10 mouse cellular contexts compared by ENCODE assay signal in genomic region chrX:140979546-140979945, GRCm38 (mm10). TPM values are rescaled to one million over a fixed set of nuclear protein-coding genes. Genes with fewer than 3 reads are reported as not detected.
A peak's percentile ranks its signal among the peaks of the same experiment; 100 is the strongest.
DNase-seq lines count a peak whose midpoint lies in the region; ATAC-seq and TF ChIP-seq lines count a peak whose summit lies in the region.
"Had no signal": no experiment of that assay in that cellular context is flagged by ENCODE, and none has a peak within 500 bp of the region (broad histone marks: within the 10 kb centered on the region; RNA-seq: fewer than 3 reads in every experiment).

No protein-coding gene starts in this region.

- no peaks in the 10 kb centered on the region for H3K4me1 ChIP-seq in kidney, embryonic 14.5 days (ENCODE audit: control insufficient read depth, insufficient read depth, low read length)
- no peaks in the 10 kb centered on the region; the same call in 1 of the 2 replicates for H3K4me1 ChIP-seq in embryonic facial prominence, embryonic 12.5 days
- no peaks in the 10 kb centered on the region for H3K4me1 ChIP-seq in thymus, adult 2 months (replicated peaks; ENCODE audit: control insufficient read depth, insufficient read depth, low read length)
- no peaks in the 10 kb centered on the region for H3K4me1 ChIP-seq in hindbrain, embryonic 11.5 days (replicated peaks; ENCODE audit: control insufficient read depth, insufficient read depth, low read length)

- no peak overlapping the region for H3K9ac ChIP-seq in kidney, embryonic 14.5 days (ENCODE audit: low read depth, low read length)
- no peak overlapping the region for H3K9ac ChIP-seq in embryonic facial prominence, embryonic 12.5 days
- H3K9ac ChIP-seq in hindbrain, embryonic 11.5 days (ENCODE audit: low read depth, low read length): no peak overlapping the region
- H3K9ac ChIP-seq: heart, embryonic 15.5 days had no signal

- H3K27me3 ChIP-seq in kidney, embryonic 14.5 days (ENCODE audit: control insufficient read depth, insufficient read depth, low read length): no peaks in the 10 kb centered on the region; the same call in 1 of the 2 replicates
- peaks cover 24% of the 10 kb centered on the region; the same call in 1 of the 2 replicates for H3K27me3 ChIP-seq in embryonic facial prominence, embryonic 12.5 days
- H3K27me3 ChIP-seq in thymus, adult 2 months (ENCODE audit: control insufficient read depth, insufficient read depth, low read length): no peaks in the 10 kb centered on the region
- peaks cover 13% of the 10 kb centered on the region for H3K27me3 ChIP-seq in hindbrain, embryonic 11.5 days (ENCODE audit: control insufficient read depth, insufficient read depth, low read length)

- 72% methylated on average over 2 of the region's 2 CpGs for WGBS in kidney, embryonic 14.5 days
- 53% methylated on average over 2 of the region's 2 CpGs for WGBS in embryonic facial prominence, embryonic 12.5 days
- 40% methylated on average over 2 of the region's 2 CpGs for WGBS in thymus, adult 2 months
- 81% methylated on average over 2 of the region's 2 CpGs for WGBS in hindbrain, embryonic 11.5 days

- H3K4me3 ChIP-seq in kidney, embryonic 14.5 days (ENCODE audit: low read length): no peak overlapping the region
- no peak overlapping the region for H3K4me3 ChIP-seq in embryonic facial prominence, embryonic 12.5 days
- no peak overlapping the region for H3K4me3 ChIP-seq in thymus, adult 2 months (ENCODE audit: control insufficient read depth, insufficient read depth, low read length)
- no peak overlapping the region for H3K4me3 ChIP-seq in hindbrain, embryonic 11.5 days (ENCODE audit: low read depth, low read length)
- H3K4me3 ChIP-seq: heart, embryonic 15.5 days; megakaryocyte, embryonic 14.5 days had no signal

- no peaks in the 10 kb centered on the region for H3K36me3 ChIP-seq in kidney, embryonic 14.5 days (ENCODE audit: control insufficient read depth, insufficient read depth, low read length)
- no peaks in the 10 kb centered on the region for H3K36me3 ChIP-seq in embryonic facial prominence, embryonic 12.5 days
- H3K36me3 ChIP-seq in thymus, adult 2 months (ENCODE audit: control insufficient read depth, insufficient read depth, low read length): no peaks in the 10 kb centered on the region
- H3K36me3 ChIP-seq in hindbrain, embryonic 11.5 days (ENCODE audit: control insufficient read depth, insufficient read depth, low read length): no peaks in the 10 kb centered on the region
- H3K36me3 ChIP-seq: heart, embryonic 15.5 days had no signal

- H3K4me2 ChIP-seq in kidney, embryonic 14.5 days (replicated peaks; ENCODE audit: low read depth, low read length): no peak overlapping the region
- no peak overlapping the region for H3K4me2 ChIP-seq in embryonic facial prominence, embryonic 12.5 days (replicated peaks)
- H3K4me2 ChIP-seq in hindbrain, embryonic 11.5 days (replicated peaks; ENCODE audit: low read depth, low read length): no peak overlapping the region
- H3K4me2 ChIP-seq: heart, embryonic 15.5 days had no signal

- TF ChIP-seq CTCF in thymus, adult 2 months (IDR thresholded peaks at IDR 0.05; ENCODE audit: borderline replicate concordance, control insufficient read depth, extremely low read depth, insufficient read depth, low read length, poor library complexity): no peak

- ATAC-seq in kidney, embryonic 14.5 days (ENCODE audit: low FRiP score, low TSS enrichment): no peak
- 0 out of 2 replicates have a peak, but pooled peaks have one; percentile 28 for ATAC-seq in embryonic facial prominence, embryonic 12.5 days (ENCODE audit: insufficient number of reproducible peaks, insufficient read depth, low FRiP score, low TSS enrichment)
- peak; percentile 76 for ATAC-seq in megakaryocyte progenitor cell, adult 5-6 weeks (replicated peaks; ENCODE audit: poor library complexity)
- no peak for ATAC-seq in hindbrain, embryonic 11.5 days (ENCODE audit: low FRiP score)

- no peaks in the 10 kb centered on the region for H3K9me3 ChIP-seq in kidney, embryonic 14.5 days (ENCODE audit: control insufficient read depth, low read length)
- H3K9me3 ChIP-seq in embryonic facial prominence, embryonic 12.5 days: no peaks in the 10 kb centered on the region
- H3K9me3 ChIP-seq in hindbrain, embryonic 11.5 days (ENCODE audit: control insufficient read depth, low read length): no peaks in the 10 kb centered on the region
- H3K9me3 ChIP-seq: heart, embryonic 15.5 days; megakaryocyte, embryonic 14.5 days had no signal

- TF ChIP-seq POLR2A in thymus, adult 2 months (IDR thresholded peaks at IDR 0.05; ENCODE audit: control insufficient read depth, extremely low read depth, insufficient read depth, low read length, poor library complexity): no peak

- peak; percentile 33 for DNase-seq in kidney, adult 9 months
- peak; percentile 50 for DNase-seq in kidney, postnatal 14 days
- no peak for DNase-seq in urinary bladder, postnatal 4 days (ENCODE audit: low spot score in 2 of 2)
- DNase-seq in thymus, adult 2 months: no peak
- DNase-seq in hindbrain, embryonic 11.5 days (ENCODE audit: low spot score): no peak

- no peak overlapping the region for H3K27ac ChIP-seq in kidney, embryonic 14.5 days (ENCODE audit: low read depth, low read length)
- H3K27ac ChIP-seq in embryonic facial prominence, embryonic 12.5 days: no peak overlapping the region
- no peak overlapping the region for H3K27ac ChIP-seq in thymus, adult 2 months (ENCODE audit: control insufficient read depth, insufficient read depth, low read length)
- H3K27ac ChIP-seq in hindbrain, embryonic 11.5 days (ENCODE audit: low read depth, low read length): no peak overlapping the region
- H3K27ac ChIP-seq: heart, embryonic 15.5 days had no signal

RNA-seq across cellular contexts. Expression of gene Atg4a, which starts 22.8 kb away (rescaled TPM):
- 16.3 and 17.7 TPM in 2 replicates for polyA plus RNA-seq in kidney, embryonic 14.5 days (2014; fragmentation: Nextera tagmentation; extraction: Ambion mirVana)
- polyA plus RNA-seq in embryonic facial prominence, embryonic 12.5 days (2016; fragmentation: Nextera tagmentation; extraction: Ambion mirVana): 15.9 and 16.0 TPM in 2 replicates
- total RNA-seq in megakaryocyte progenitor cell, adult 5-6 weeks (2015): 20.1 and 21.5 TPM in 2 replicates
- total RNA-seq in megakaryocyte progenitor cell, adult 5-6 weeks (2017): 26.2 and 28.3 TPM in 2 replicates
- 6.5 and 7.3 TPM in 2 replicates for polyA plus RNA-seq in thymus, adult 2 months (2012; rRNA removed)
- 16.8 and 18.5 TPM in 2 replicates for polyA plus RNA-seq in hindbrain, embryonic 11.5 days (2014; fragmentation: Nextera tagmentation; extraction: Ambion mirVana)

RNA-seq across cellular contexts. Expression of gene Psmd10, which starts 23.0 kb away (rescaled TPM):
- 54.6 and 60.1 TPM in 2 replicates for polyA plus RNA-seq in kidney, embryonic 14.5 days (2014; fragmentation: Nextera tagmentation; extraction: Ambion mirVana)
- 35.9 and 36.7 TPM in 2 replicates for polyA plus RNA-seq in embryonic facial prominence, embryonic 12.5 days (2016; fragmentation: Nextera tagmentation; extraction: Ambion mirVana)
- total RNA-seq in megakaryocyte progenitor cell, adult 5-6 weeks (2015): 23.3 and 30.7 TPM in 2 replicates
- total RNA-seq in megakaryocyte progenitor cell, adult 5-6 weeks (2017): 44.2 and 55.4 TPM in 2 replicates
- polyA plus RNA-seq in thymus, adult 2 months (2012; rRNA removed): 6.8 and 8.0 TPM in 2 replicates
- 55.6 and 56.5 TPM in 2 replicates for polyA plus RNA-seq in hindbrain, embryonic 11.5 days (2014; fragmentation: Nextera tagmentation; extraction: Ambion mirVana)

Comparison
In these comparisons a context has a peak if more than half of its experiments do, and no peak if none do; other contexts are left out.
1. DNase-seq: peak in kidney, adult 9 months (single experiment) and kidney, postnatal 14 days (single experiment); none in urinary bladder, postnatal 4 days (0 of 2), thymus, adult 2 months (single experiment) and hindbrain, embryonic 11.5 days (single experiment).
2. ATAC-seq: peak in embryonic facial prominence, embryonic 12.5 days (single experiment) and megakaryocyte progenitor cell, adult 5-6 weeks (single experiment); none in kidney, embryonic 14.5 days (single experiment) and hindbrain, embryonic 11.5 days (single experiment).